Mouse (Mus musculus) stomach, embryonic 14.5 days (tissue): ENCODE measurements at regions not wholly inside any gene's neighbourhood (a gene's known extent, or its start where the extent isn't known, plus 50 kb on each side); places are given as distances from the start of the nearest gene placed in this dataset.
"Not testable (repeated sequence)": the region's sequence is repeated elsewhere in the genome, so short reads cannot be mapped to it uniquely, and the experiment has no call there.

Experiments
- ATAC-seq: fragments of 200-750 bp; cut with Nextera tagmentation; 2 replicates; pipeline ENCODE4 v1.8.0; 2017; ENCODE audit warnings: low read depth, moderate TSS enrichment; ENCODE audit not compliant: insufficient number of reproducible peaks, insufficient read depth, low FRiP score
- H3K27ac ChIP-seq: fragments of 300-500 bp; sonication (generic); 2 replicates; pipeline ENCODE4 v1.5.1; 2014; ENCODE audit warnings: mild to moderate bottlenecking, low read length, moderate library complexity, mixed read lengths
- H3K27me3 ChIP-seq: fragments of 300-500 bp; sonication (generic); 2 replicates; pipeline ENCODE4 v1.6.1; 2014; ENCODE audit warnings: low read length, control low read depth, mixed read lengths; ENCODE audit not compliant: control insufficient read depth, insufficient read depth
- H3K36me3 ChIP-seq: fragments of 300-500 bp; sonication (generic); 2 replicates; pipeline ENCODE4 v1.6.1; 2014; ENCODE audit warnings: mild to moderate bottlenecking, control low read depth, low read length, moderate library complexity, mixed read lengths; ENCODE audit not compliant: control insufficient read depth, insufficient read depth
- H3K4me1 ChIP-seq: fragments of 300-500 bp; sonication (generic); 2 replicates; pipeline ENCODE4 v1.6.1; 2014; ENCODE audit warnings: low read length, control low read depth, mixed read lengths; ENCODE audit not compliant: control insufficient read depth, insufficient read depth
- H3K4me2 ChIP-seq: fragments of 300-500 bp; sonication (generic); replicated peaks from 2 replicates; pipeline ENCODE4 v1.6.1; 2014; ENCODE audit warnings: low read depth, low read length, control low read depth
- H3K4me3 ChIP-seq: fragments of 300-500 bp; sonication (generic); 2 replicates; pipeline ENCODE4 v1.5.1; 2014; ENCODE audit warnings: low read depth, low read length, control low read depth
- H3K9ac ChIP-seq: fragments of 300-500 bp; sonication (generic); replicated peaks from 2 replicates; pipeline ENCODE4 v1.6.1; 2014; ENCODE audit warnings: low read depth, mild to moderate bottlenecking, control low read depth, low read length, moderate library complexity, mixed read lengths
- H3K9me3 ChIP-seq: fragments of 300-500 bp; sonication (generic); 2 replicates; pipeline ENCODE4 v1.6.1; 2016; ENCODE audit warnings: low read depth, low read length, control low read depth; ENCODE audit not compliant: control insufficient read depth
- WGBS: fragments of 180-500 bp; shearing (Covaris S2); extraction: QIAGEN DNeasy Blood & Tissue Kit; methylation state at CpG from one replicate; pipeline ENCODE4 v1.1.7; 2014; 5-methylcytosine and 5-hydroxymethylcytosine counted together

GRCm38 (mm10) chr2:64462041-64462440 lies 364.2 kb upstream of the Fign start:
- no peak for ATAC-seq
- H3K36me3 ChIP-seq: no peaks in the 10 kb centered on the region
- H3K9ac ChIP-seq: no peak overlapping the region
- no peaks in the 10 kb centered on the region for H3K4me1 ChIP-seq
- no peak overlapping the region for H3K27ac ChIP-seq
- no peaks in the 10 kb centered on the region for H3K27me3 ChIP-seq
- no peaks in the 10 kb centered on the region for H3K9me3 ChIP-seq
- WGBS: 89% methylated on average over 11 of the region's 11 CpGs
- H3K4me2 ChIP-seq: no peak overlapping the region
- H3K4me3 ChIP-seq: no peak overlapping the region

- no peaks in the 10 kb centered on the region for H3K36me3 ChIP-seq
- no peaks in the 10 kb centered on the region for H3K9me3 ChIP-seq
- no peak for ATAC-seq
- H3K9ac ChIP-seq: no peak overlapping the region
- H3K27me3 ChIP-seq: no peaks in the 10 kb centered on the region
- no peak overlapping the region for H3K4me2 ChIP-seq
- no peak overlapping the region for H3K4me3 ChIP-seq
- H3K4me1 ChIP-seq: no peaks in the 10 kb centered on the region
- 77% methylated on average over 9 of the region's 9 CpGs for WGBS
- no peak overlapping the region for H3K27ac ChIP-seq
Observed at GRCm38 (mm10) chr2:64461636-64462035, 363.8 kb upstream of the Fign start.

GRCm38 (mm10) chr2:64458171-64458570 lies 360.3 kb upstream of the Fign start:
- WGBS: 60% methylated on average over 5 of the region's 5 CpGs
- Histone ChIP-seq H3K9me3 (no peaks in the 10 kb centered on the region), H3K36me3 (no peaks in the 10 kb centered on the region), H3K4me2 (no peak overlapping the region), H3K9ac (no peak overlapping the region), H3K27ac (no peak overlapping the region), H3K4me3 (no peak overlapping the region), H3K27me3 (no peaks in the 10 kb centered on the region), H3K4me1 (no peaks in the 10 kb centered on the region)
- ATAC-seq: no peak

GRCm38 (mm10) chr2:64452690-64453089 lies 354.9 kb upstream of the Fign start:
- H3K4me3 ChIP-seq: no peak overlapping the region
- ATAC-seq: no peak
- no peak overlapping the region for H3K4me2 ChIP-seq
- H3K9me3 ChIP-seq: no peaks in the 10 kb centered on the region
- H3K36me3 ChIP-seq: no peaks in the 10 kb centered on the region
- H3K4me1 ChIP-seq: no peaks in the 10 kb centered on the region
- no peak overlapping the region for H3K27ac ChIP-seq
- WGBS: 77% methylated on average over 6 of the region's 6 CpGs
- H3K27me3 ChIP-seq: no peaks in the 10 kb centered on the region
- H3K9ac ChIP-seq: no peak overlapping the region

GRCm38 (mm10) chr2:64451614-64452317 lies 353.9 kb upstream of the Fign start:
- no peak overlapping the region for H3K27ac ChIP-seq
- no peak overlapping the region for H3K4me3 ChIP-seq
- 54% methylated on average over 12 of the region's 12 CpGs for WGBS
- ATAC-seq: no peak
- no peak overlapping the region for H3K4me2 ChIP-seq
- no peaks in the 10 kb centered on the region for H3K36me3 ChIP-seq
- H3K4me1 ChIP-seq: no peaks in the 10 kb centered on the region
- H3K27me3 ChIP-seq: no peaks in the 10 kb centered on the region
- H3K9ac ChIP-seq: no peak overlapping the region
- no peaks in the 10 kb centered on the region for H3K9me3 ChIP-seq

- Histone ChIP-seq H3K27ac (no peak overlapping the region), H3K4me2 (no peak overlapping the region), H3K9me3 (no peaks in the 10 kb centered on the region), H3K27me3 (no peaks in the 10 kb centered on the region), H3K36me3 (no peaks in the 10 kb centered on the region), H3K4me1 (no peaks in the 10 kb centered on the region), H3K9ac (no peak overlapping the region), H3K4me3 (no peak overlapping the region)
- ATAC-seq: no peak
- 90% methylated on average over 3 of the region's 3 CpGs for WGBS
Observed at GRCm38 (mm10) chr2:64443171-64443570, 345.3 kb upstream of the Fign start.

- Histone ChIP-seq H3K9ac (no peak overlapping the region), H3K4me1 (no peaks in the 10 kb centered on the region), H3K4me3 (no peak overlapping the region), H3K9me3 (no peaks in the 10 kb centered on the region), H3K36me3 (no peaks in the 10 kb centered on the region), H3K4me2 (no peak overlapping the region), H3K27ac (no peak overlapping the region), H3K27me3 (no peaks in the 10 kb centered on the region)
- WGBS: 80% methylated on average over 2 of the region's 2 CpGs
- ATAC-seq: no peak
Observed at GRCm38 (mm10) chr2:64440961-64441360, 343.1 kb upstream of the Fign start.

GRCm38 (mm10) chr2:64417129-64417528 lies 319.3 kb upstream of the Fign start:
- H3K27ac ChIP-seq, H3K4me3 ChIP-seq, H3K27me3 ChIP-seq, H3K4me2 ChIP-seq, ATAC-seq, H3K4me1 ChIP-seq, H3K9me3 ChIP-seq, H3K9ac ChIP-seq, H3K36me3 ChIP-seq: not testable (repeated sequence)

GRCm38 (mm10) chr2:64413846-64414245 lies 316.0 kb upstream of the Fign start:
- no peak for ATAC-seq
- Histone ChIP-seq H3K4me2 (no peak overlapping the region), H3K9me3 (no peaks in the 10 kb centered on the region), H3K36me3 (no peaks in the 10 kb centered on the region), H3K4me3 (no peak overlapping the region), H3K4me1 (no peaks in the 10 kb centered on the region), H3K27me3 (no peaks in the 10 kb centered on the region), H3K9ac (no peak overlapping the region), H3K27ac (no peak overlapping the region)
- WGBS: 45% methylated on average over 1 of the region's 1 CpGs
